Mouse (Mus musculus) forebrain, embryonic 10.5 days (tissue): ENCODE measurements around the gene Mfsd4b3. TPM values are rescaled to one million over a fixed set of nuclear protein-coding genes. Genes with fewer than 3 reads are reported as not detected.
"Not testable (repeated sequence)": the region's sequence is repeated elsewhere in the genome, so short reads cannot be mapped to it uniquely, and the experiment has no call there.

Experiments used
- DNase-seq: peaks from one replicate; pipeline ENCODE4 v3.0.0-alpha.2; 2017; ENCODE audit warnings: low spot score; ENCODE audit errors: extremely low spot score
- H3K27ac ChIP-seq: fragments of 300-500 bp; sonication (generic); 2 replicates; pipeline ENCODE4 v1.5.1; 2016; ENCODE audit warnings: mild to moderate bottlenecking
- H3K27me3 ChIP-seq: fragments of 300-500 bp; sonication (generic); 2 replicates; pipeline ENCODE4 v1.6.1; 2016; ENCODE audit warnings: mild to moderate bottlenecking; ENCODE audit not compliant: poor library complexity, severe bottlenecking
- H3K36me3 ChIP-seq: fragments of 300-500 bp; sonication (generic); replicated peaks from 2 replicates; pipeline ENCODE4 v1.6.1; 2016; ENCODE audit warnings: mild to moderate bottlenecking, moderate library complexity
- H3K4me1 ChIP-seq: fragments of 300-500 bp; sonication (generic); 2 replicates; pipeline ENCODE4 v1.6.1; 2016
- H3K4me3 ChIP-seq: fragments of 300-500 bp; sonication (generic); 2 replicates; pipeline ENCODE4 v1.5.1; 2016; ENCODE audit warnings: mild to moderate bottlenecking, moderate library complexity
- H3K9me3 ChIP-seq: fragments of 300-500 bp; sonication (generic); 2 replicates; pipeline ENCODE4 v1.6.1; 2016; ENCODE audit warnings: mild to moderate bottlenecking, moderate library complexity
- WGBS: fragments of 180-500 bp; shearing (Covaris S2); methylation state at CpG from one replicate; pipeline ENCODE4 v1.1.7; 2016; 5-methylcytosine and 5-hydroxymethylcytosine counted together
- polyA plus RNA-seq: library from polyadenylated mRNA; unstranded; fragments of >200 nt; fragmentation: Nextera tagmentation; extraction: Ambion mirVana; gene quantifications from 2 replicates; pipeline ENCODE4 v1.2.1, GENCODE M21; 2016

The Mfsd4b3 gene
- polyA plus RNA-seq = 0.15 TPM in 1 of 2 replicates, not detected in the other

DNA sequence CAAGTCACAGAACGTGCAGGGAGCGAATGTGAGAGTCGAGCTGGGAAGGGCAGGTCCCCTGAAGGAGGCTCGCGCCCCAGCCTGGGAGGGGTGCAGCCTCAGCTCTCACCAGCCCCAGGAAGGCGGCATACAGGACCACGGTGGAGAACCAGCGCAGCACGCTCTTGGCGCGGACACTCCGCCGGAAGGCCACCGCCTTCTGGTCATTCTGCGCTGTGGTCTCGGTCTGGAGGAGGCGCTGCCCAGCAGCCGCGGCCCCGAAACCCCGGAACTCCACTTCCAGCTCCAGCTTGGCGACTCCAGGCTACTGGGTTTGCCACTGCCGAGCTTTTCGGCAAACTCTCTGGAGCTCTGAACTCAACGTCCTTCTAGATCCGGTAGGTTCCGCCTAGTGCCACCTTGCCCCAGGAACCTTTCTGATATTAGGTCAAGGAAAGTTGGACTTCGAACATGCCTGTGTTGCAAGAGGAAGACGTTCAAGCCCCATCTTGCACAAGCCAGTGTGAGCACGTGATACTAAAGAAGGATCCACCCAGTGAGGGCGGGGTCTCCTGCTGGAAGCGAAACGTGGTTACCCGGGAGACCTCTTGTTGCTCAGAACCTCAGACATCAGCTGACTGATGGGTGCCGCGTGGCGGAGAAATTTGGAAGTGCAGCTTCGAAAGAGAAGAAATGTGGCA, at the start of gene Mfsd4b3:
Mfsd4b3 (minus strand) TSS at position 393 of the 680 bp plus-strand sequence.
- no peaks in the 10 kb centered on the region for H3K36me3 ChIP-seq
- peak within 1 kb of the TSS; percentile 60 for H3K4me3 ChIP-seq
- under 1% methylated on average over 38 of the region's 38 CpGs for WGBS
- DNase-seq = peak; percentile 92
- H3K27me3 ChIP-seq = peaks cover 11% of the 10 kb centered on the region
- peaks cover 13% of the 10 kb centered on the region for H3K4me1 ChIP-seq
- H3K9me3 ChIP-seq = no peaks in the 10 kb centered on the region
- peak within 1 kb of the TSS; percentile 82 for H3K27ac ChIP-seq

DNA sequence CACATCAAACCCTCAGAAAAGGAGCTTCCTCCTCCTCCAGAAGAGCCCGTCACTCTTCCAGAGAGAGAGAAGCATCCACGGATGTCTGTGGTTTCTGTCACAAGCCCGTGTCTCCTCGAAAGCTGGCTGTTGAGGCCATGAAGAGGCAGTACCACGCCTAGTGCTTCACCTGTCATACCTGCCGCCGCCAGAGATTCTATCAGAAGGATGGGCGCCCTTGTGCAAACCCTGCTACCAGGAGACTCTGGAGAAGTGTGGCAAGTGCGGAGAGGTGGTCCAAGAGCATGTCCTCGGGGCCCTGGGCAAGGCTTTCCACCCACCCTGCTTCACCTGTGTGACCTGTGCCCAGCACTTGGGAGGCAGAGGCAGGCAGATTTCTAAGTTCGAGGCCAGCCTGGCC, 49.6 kb upstream of the Mfsd4b3 start:
- Histone ChIP-seq H3K4me3 (no peak overlapping the region), H3K27me3 (no peaks in the 10 kb centered on the region), H3K9me3 (no peaks in the 10 kb centered on the region), H3K36me3 (no peaks in the 10 kb centered on the region), H3K4me1 (peaks cover 14% of the 10 kb centered on the region), H3K27ac (no peak overlapping the region)
- 86% methylated on average over 11 of the region's 11 CpGs for WGBS
- no peak for DNase-seq

DNA sequence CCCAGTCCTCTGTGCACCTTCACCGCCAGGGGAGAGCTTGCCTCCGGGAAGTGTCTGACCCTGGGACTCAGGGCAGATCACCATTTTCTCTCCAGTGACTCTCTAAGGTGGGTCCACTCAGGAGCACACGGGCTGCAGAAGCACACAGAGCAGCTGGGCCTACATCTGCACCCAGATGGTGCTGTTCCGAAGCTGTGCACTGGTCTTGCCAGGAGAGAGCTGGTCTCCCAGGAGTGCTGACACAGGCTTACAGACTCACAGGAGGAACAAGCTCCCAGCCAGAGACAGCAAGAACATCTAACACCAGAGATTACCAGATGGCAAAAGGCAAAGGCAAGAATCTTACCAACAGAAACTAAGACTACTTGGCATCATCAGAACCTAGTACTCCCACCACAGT, 48.9 kb upstream of the Mfsd4b3 start:
- H3K9me3 ChIP-seq, H3K27me3 ChIP-seq, H3K27ac ChIP-seq, DNase-seq, H3K4me3 ChIP-seq, H3K36me3 ChIP-seq: not testable (repeated sequence)
- H3K4me1 ChIP-seq = peaks cover 14% of the 10 kb centered on the region
- WGBS = 75% methylated on average over 4 of the region's 4 CpGs

DNA sequence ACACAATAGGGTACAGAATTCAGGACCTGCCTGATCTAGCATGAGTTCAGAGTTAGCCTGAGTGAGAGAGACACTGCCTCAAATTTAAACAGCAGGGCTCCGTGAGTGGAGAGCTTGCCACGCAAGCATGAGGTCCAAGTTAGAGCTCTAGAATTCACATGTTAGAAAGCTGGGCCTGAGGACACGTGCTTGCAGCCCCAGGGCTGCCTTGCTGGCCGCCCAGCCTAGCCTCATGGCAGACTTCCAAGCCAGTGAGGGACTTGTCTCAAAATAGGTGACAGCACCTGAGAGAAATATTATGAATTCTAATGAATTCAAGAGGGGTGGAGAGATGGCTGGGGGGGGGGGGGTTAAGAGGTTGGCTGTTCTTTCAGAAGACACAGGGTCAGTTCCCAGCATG, 48.0 kb upstream of the Mfsd4b3 start:
- WGBS = 95% methylated on average over 4 of the region's 4 CpGs
- Histone ChIP-seq H3K36me3 (no peaks in the 10 kb centered on the region), H3K4me3 (no peak overlapping the region), H3K27me3 (no peaks in the 10 kb centered on the region), H3K27ac (no peak overlapping the region), H3K9me3 (no peaks in the 10 kb centered on the region), H3K4me1 (peaks cover 14% of the 10 kb centered on the region)
- DNase-seq = no peak

DNA sequence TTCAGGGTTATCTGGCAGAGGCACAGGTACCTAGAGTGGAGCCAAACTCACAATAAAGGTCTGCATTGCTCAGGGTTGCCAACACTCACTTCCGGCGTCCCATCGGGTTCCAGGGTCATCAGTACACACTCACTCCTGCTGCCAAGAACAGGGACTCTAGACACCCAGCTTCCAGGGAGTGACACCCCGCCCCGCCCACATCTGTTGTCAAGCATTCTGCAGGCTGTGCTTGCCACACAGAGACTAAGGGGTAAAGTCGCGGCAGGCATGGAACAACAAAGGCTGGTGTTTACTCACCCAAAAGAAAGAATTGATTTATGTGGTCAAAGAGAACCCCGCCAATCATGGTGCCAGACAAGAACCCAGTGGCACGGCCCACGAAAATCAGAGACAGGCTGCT, 47.0 kb upstream of the Mfsd4b3 start:
- H3K27ac ChIP-seq = no peak overlapping the region
- peaks cover 14% of the 10 kb centered on the region for H3K4me1 ChIP-seq
- no peaks in the 10 kb centered on the region for H3K36me3 ChIP-seq
- no peak overlapping the region for H3K4me3 ChIP-seq
- 69% methylated on average over 10 of the region's 10 CpGs for WGBS
- no peak for DNase-seq
- no peaks in the 10 kb centered on the region for H3K27me3 ChIP-seq
- H3K9me3 ChIP-seq = no peaks in the 10 kb centered on the region

DNA sequence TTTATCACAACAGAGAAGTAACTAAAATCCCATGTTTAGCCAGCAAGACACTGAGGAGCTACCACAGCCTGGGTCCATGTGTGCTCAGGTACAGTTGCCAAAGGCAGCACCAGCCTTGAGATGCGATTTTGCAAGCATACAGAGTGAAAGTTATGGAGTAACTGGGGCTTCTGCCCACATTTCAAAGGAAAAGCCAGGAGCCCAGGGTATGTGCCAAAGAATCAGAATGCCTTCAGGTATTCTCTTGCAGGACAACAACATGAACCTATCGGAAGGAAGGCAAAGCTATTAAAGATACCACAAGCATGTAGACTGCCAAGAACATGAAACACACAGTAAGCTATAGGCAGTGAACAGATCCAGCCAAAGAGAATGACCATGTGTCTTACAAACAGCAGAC, 40.8 kb upstream of the Mfsd4b3 start:
- no peaks in the 10 kb centered on the region for H3K9me3 ChIP-seq
- no peak overlapping the region for H3K4me3 ChIP-seq
- no peaks in the 10 kb centered on the region for H3K27me3 ChIP-seq
- no peak overlapping the region for H3K27ac ChIP-seq
- no peaks in the 10 kb centered on the region for H3K36me3 ChIP-seq
- H3K4me1 ChIP-seq = peaks cover 7% of the 10 kb centered on the region; the same call in 1 of the 2 replicates
- 93% methylated on average over 2 of the region's 2 CpGs for WGBS
- DNase-seq = no peak

DNA sequence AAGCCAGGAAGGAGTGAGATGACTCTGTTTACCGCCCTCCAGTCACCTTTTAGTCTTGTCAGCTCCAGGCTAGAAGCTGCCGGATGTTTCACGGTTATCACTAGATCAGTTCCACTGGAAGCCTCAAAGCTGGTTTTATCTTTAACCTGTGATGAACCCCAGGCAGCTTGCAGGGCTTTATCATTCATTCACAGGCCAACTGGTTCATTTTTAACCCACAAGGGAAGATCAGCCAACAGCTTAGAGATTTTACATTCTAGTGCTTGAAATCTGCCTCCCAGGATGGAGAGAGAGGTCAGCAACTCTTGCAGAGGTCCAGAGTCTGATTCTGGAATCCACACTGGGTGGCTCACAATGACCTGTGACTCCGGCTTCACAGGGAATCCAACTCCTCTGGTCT, 31.2 kb upstream of the Mfsd4b3 start:
- WGBS = 81% methylated on average over 4 of the region's 4 CpGs
- Histone ChIP-seq H3K4me3 (no peak overlapping the region), H3K27ac (no peak overlapping the region), H3K27me3 (no peaks in the 10 kb centered on the region), H3K36me3 (no peaks in the 10 kb centered on the region), H3K9me3 (no peaks in the 10 kb centered on the region; the same call in 1 of the 2 replicates), H3K4me1 (no peaks in the 10 kb centered on the region)
- DNase-seq = no peak

DNA sequence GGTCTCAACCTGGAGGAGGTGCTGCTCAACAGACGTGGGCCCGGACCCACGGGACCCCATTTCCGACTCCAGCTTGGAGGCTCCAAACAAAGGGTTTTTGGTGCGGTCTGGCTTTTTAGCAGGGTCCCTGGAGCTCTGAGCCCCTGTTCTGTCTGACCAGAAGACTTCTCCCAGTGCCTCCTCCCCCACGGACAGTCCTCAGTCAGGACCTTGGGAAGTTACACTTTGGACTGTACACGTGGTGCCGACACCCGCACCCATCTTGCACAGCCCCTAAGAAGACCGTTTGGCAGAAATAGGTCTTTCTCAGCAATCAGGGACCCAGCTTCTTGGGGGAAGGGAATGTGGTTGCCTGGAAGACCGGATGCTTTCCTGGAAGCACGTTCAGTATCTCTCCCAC, 26.5 kb upstream of the Mfsd4b3 start, which contains the start of gene Mfsd4b5:
Mfsd4b5 (minus strand) TSS at position 181 of the 400 bp plus-strand sequence.
- Histone ChIP-seq H3K27me3 (no peaks in the 10 kb centered on the region), H3K27ac (no peak within 1 kb of the TSS), H3K4me1 (no peaks in the 10 kb centered on the region), H3K36me3 (no peaks in the 10 kb centered on the region), H3K4me3 (no peak within 1 kb of the TSS), H3K9me3 (no peaks in the 10 kb centered on the region)
- 91% methylated on average over 12 of the region's 12 CpGs for WGBS
- DNase-seq = no peak

DNA sequence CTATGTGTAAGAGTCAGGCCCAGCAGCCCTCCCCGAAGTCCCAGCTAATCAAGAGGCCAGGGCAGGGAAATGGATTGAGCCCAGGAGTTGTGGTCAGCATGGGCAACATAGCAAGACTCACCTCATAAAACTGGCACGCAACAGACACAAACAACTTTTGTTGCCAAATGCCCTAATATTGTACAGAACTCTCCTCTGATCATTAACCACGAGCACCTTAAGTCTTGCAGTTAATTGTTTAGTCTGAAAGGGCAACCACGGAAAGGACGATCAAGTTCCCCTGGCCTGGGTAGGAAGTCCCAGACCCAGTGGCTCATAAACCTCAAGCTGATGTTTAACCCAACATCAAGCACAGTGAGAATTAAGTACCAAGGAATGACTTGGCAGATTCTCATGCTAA, 22.7 kb upstream of the Mfsd4b3 start:
- WGBS = 84% methylated on average over 5 of the region's 5 CpGs
- Histone ChIP-seq H3K4me1 (no peaks in the 10 kb centered on the region), H3K36me3 (no peaks in the 10 kb centered on the region), H3K27ac (no peak overlapping the region), H3K27me3 (no peaks in the 10 kb centered on the region), H3K9me3 (peaks cover 8% of the 10 kb centered on the region), H3K4me3 (no peak overlapping the region)
- DNase-seq = no peak

DNA sequence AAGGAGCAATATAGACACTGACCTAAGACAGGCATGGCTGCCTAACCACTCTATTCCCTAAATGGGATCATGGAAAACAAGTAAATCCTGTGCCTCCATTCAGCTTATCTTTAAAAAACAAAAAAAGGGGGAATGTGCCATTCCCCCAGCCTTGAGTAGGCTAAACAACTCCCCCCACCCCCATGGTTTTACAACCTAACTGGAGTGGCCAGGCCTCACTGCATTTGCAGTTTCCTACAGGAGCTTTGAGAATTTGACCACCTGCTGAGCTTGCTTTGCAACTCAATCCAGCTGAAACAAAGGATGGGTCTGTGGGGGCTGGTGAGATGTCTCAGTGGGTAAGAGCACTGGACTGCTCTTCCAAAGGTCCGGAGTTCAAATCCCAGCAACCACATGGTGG, 18.3 kb upstream of the Mfsd4b3 start:
- H3K4me1 ChIP-seq = peaks cover 3% of the 10 kb centered on the region; the same call in 1 of the 2 replicates
- no peak overlapping the region for H3K4me3 ChIP-seq
- H3K27me3 ChIP-seq = no peaks in the 10 kb centered on the region
- WGBS = 96% methylated on average over 1 of the region's 1 CpGs
- peaks cover 15% of the 10 kb centered on the region for H3K9me3 ChIP-seq
- no peaks in the 10 kb centered on the region for H3K36me3 ChIP-seq
- H3K27ac ChIP-seq = no peak overlapping the region
- no peak for DNase-seq

DNA sequence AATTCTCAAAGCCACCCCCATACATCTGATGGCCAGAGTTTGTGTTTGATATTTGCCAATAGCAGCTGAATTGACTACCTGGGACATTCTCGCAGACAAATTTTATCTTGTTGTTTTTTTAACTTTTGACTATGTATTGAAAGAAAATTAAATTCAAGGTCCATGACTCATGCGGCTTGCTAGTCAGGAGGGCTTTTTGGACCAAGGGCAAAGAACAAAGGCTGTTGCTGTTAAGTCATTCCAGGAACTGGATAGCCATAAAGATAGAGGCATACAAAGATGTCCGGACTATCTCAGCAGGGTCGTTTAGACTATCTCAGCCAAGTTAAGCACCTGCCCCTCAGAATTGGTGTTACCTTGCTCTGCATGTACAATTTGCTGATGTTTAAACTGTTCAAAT, 17.4 kb upstream of the Mfsd4b3 start:
- Histone ChIP-seq H3K9me3 (peaks cover 15% of the 10 kb centered on the region), H3K27ac (no peak overlapping the region), H3K4me3 (no peak overlapping the region), H3K27me3 (no peaks in the 10 kb centered on the region), H3K4me1 (peaks cover 3% of the 10 kb centered on the region; the same call in 1 of the 2 replicates), H3K36me3 (no peaks in the 10 kb centered on the region)
- 97% methylated on average over 4 of the region's 4 CpGs for WGBS
- no peak for DNase-seq

DNA sequence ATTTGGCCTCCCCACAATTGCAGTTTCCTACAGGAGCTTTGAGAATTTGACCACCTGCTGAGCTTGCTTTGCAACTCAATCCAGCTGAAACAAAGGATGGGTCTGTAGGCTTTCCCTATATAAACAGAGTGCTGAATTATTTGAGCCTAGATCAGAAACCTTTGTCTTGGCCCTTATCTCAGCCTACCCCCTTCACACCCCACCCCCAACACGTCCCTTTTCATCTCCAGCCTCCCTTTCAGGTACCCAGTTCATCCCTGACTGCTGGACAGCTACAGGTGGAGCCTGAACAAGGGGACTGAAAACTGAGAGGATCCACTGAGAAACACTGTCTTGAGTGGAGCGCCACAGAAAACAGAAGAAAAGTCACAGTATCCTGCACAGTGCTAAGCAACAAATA, 15.8 kb upstream of the Mfsd4b3 start:
- 32% methylated on average over 2 of the region's 2 CpGs for WGBS
- Histone ChIP-seq H3K9me3 (peaks cover 15% of the 10 kb centered on the region), H3K27me3 (no peaks in the 10 kb centered on the region), H3K36me3 (no peaks in the 10 kb centered on the region), H3K4me3 (no peak overlapping the region), H3K4me1 (peaks cover 3% of the 10 kb centered on the region; the same call in 1 of the 2 replicates), H3K27ac (no peak overlapping the region)
- DNase-seq = no peak

DNA sequence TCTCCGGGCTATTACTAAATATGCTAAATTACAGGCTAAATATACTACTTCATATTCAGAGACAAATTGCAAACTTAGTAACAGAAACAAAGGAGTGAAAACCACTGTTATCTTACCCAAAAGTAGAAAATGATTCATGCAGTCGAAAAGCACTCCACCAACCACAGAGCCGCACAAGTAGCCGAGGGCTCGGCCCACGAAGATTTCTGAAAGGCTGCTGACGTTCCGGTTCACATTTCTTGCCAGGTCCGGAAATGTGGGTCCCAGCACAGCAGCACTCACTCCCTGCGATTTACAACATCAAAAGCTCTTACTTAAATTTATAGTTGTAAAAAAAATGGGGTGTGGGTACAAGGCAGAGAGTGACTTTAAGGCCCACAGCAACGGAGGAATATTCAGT, 15.0 kb upstream of the Mfsd4b3 start:
- H3K27me3 ChIP-seq = no peaks in the 10 kb centered on the region
- peaks cover 15% of the 10 kb centered on the region for H3K9me3 ChIP-seq
- H3K27ac ChIP-seq = no peak overlapping the region
- 73% methylated on average over 11 of the region's 11 CpGs for WGBS
- no peaks in the 10 kb centered on the region for H3K36me3 ChIP-seq
- DNase-seq = no peak
- H3K4me3 ChIP-seq = no peak overlapping the region
- H3K4me1 ChIP-seq = peaks cover 3% of the 10 kb centered on the region; the same call in 1 of the 2 replicates
